Mouse (Mus musculus) midbrain, embryonic 11.5 days (tissue): ENCODE results near the gene Hnrnpdl. TPM values are rescaled to one million over a fixed set of nuclear protein-coding genes. Genes with fewer than 3 reads are reported as not detected.

Source experiments
- ATAC-seq: fragments of 200-750 bp; cut with Nextera tagmentation; 2 replicates; pipeline ENCODE4 v1.8.0; 2017; ENCODE audit warnings: moderate TSS enrichment, moderate library complexity; ENCODE audit not compliant: low FRiP score
- DNase-seq: peaks from one replicate; pipeline ENCODE4 v3.0.0; 2015; ENCODE audit warnings: low spot score; ENCODE audit errors: missing footprints
- H3K27ac ChIP-seq: fragments of 300-500 bp; sonication (generic); 2 replicates; pipeline ENCODE4 v1.5.1; 2014; ENCODE audit warnings: low read depth, low read length
- H3K27me3 ChIP-seq: fragments of 300-500 bp; sonication (generic); 2 replicates; pipeline ENCODE4 v1.6.1; 2014; ENCODE audit warnings: mild to moderate bottlenecking, low read length, moderate library complexity, mixed read lengths; ENCODE audit not compliant: control insufficient read depth, insufficient read depth
- H3K36me3 ChIP-seq: fragments of 300-500 bp; sonication (generic); 2 replicates; pipeline ENCODE4 v1.6.1; 2014; ENCODE audit warnings: mild to moderate bottlenecking, low read length, moderate library complexity, mixed read lengths; ENCODE audit not compliant: control insufficient read depth, insufficient read depth
- H3K4me1 ChIP-seq: fragments of 300-500 bp; sonication (generic); 2 replicates; pipeline ENCODE4 v1.6.1; 2014; ENCODE audit warnings: low read length; ENCODE audit not compliant: control insufficient read depth, insufficient read depth
- H3K4me2 ChIP-seq: fragments of 300-500 bp; sonication (generic); 2 replicates; pipeline ENCODE4 v1.6.1; 2014; ENCODE audit warnings: mild to moderate bottlenecking, moderate library complexity
- H3K4me3 ChIP-seq: fragments of 300-500 bp; sonication (generic); 2 replicates; pipeline ENCODE4 v1.5.1; 2014; ENCODE audit warnings: low read depth, low read length
- H3K9ac ChIP-seq: fragments of 300-500 bp; sonication (generic); 2 replicates; pipeline ENCODE4 v1.6.1; 2014; ENCODE audit warnings: low read length
- H3K9me3 ChIP-seq: fragments of 300-500 bp; sonication (generic); 2 replicates; pipeline ENCODE4 v1.6.1; 2016; ENCODE audit warnings: low read length; ENCODE audit not compliant: control insufficient read depth
- WGBS: fragments of 180-500 bp; shearing (Covaris S2); extraction: QIAGEN DNeasy Blood & Tissue Kit; methylation state at CpG from one replicate; pipeline ENCODE4 v1.1.7; 2014; 5-methylcytosine and 5-hydroxymethylcytosine counted together
- polyA plus RNA-seq: library from polyadenylated mRNA; unstranded; fragments of >200 nt; fragmentation: Nextera tagmentation; extraction: Ambion mirVana; gene quantifications from 2 replicates; pipeline ENCODE4 v1.2.1, GENCODE M21; 2014

The Hnrnpdl gene
- polyA plus RNA-seq, 1 experiment from 2014 or later = 289 TPM

- Histone ChIP-seq H3K9ac (no peak overlapping the region), H3K4me1 (no peaks in the 10 kb centered on the region), H3K4me3 (no peak overlapping the region), H3K4me2 (no peak overlapping the region), H3K27ac (no peak overlapping the region), H3K27me3 (no peaks in the 10 kb centered on the region), H3K9me3 (no peaks in the 10 kb centered on the region), H3K36me3 (no peaks in the 10 kb centered on the region)
- ATAC-seq (no peak), DNase-seq (no peak)
- WGBS = 80% methylated on average over 3 of the region's 3 CpGs
These were observed 34.0 kb downstream of the Hnrnpdl start for GRCm38 (mm10) chr5:100005431-100005830.

GRCm38 (mm10) chr5:100003895-100004294 lies 35.6 kb downstream of the Hnrnpdl start:
- Histone ChIP-seq H3K9ac (no peak overlapping the region), H3K27me3 (no peaks in the 10 kb centered on the region), H3K4me1 (no peaks in the 10 kb centered on the region), H3K4me2 (no peak overlapping the region), H3K36me3 (no peaks in the 10 kb centered on the region), H3K27ac (no peak overlapping the region), H3K9me3 (no peaks in the 10 kb centered on the region), H3K4me3 (no peak overlapping the region)
- ATAC-seq (no peak), DNase-seq (no peak)
- 87% methylated on average over 4 of the region's 4 CpGs for WGBS

DNA sequence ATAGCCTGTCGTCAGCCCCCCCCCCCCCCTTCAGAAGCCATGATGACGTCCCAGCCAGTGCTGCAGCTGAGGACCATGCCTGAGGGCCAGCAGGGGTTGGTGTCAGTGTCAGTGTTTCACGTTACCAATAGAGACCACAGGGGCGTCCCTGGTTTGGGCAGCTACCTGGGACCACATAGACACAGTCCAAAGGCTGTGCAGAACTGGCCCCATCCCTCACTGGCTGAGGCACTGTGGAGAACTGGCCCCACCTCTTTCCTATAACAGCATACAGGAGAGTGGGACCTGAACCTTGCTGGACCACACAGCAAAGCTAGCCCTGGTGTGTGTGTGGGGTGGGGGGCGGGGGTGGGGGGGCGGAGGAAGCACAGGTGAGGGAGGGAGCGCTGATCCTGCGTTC lies 39.0 kb downstream of the Hnrnpdl start:
- DNase-seq = no peak
- Histone ChIP-seq H3K27me3 (no peaks in the 10 kb centered on the region), H3K9me3 (no peaks in the 10 kb centered on the region; the same call in 1 of the 2 replicates), H3K4me1 (no peaks in the 10 kb centered on the region), H3K4me3 (no peak overlapping the region), H3K9ac (no peak overlapping the region), H3K4me2 (no peak overlapping the region), H3K36me3 (no peaks in the 10 kb centered on the region), H3K27ac (no peak overlapping the region)
- WGBS = 47% methylated on average over 8 of the region's 8 CpGs
- no peak for ATAC-seq

GRCm38 (mm10) chr5:100000048-100000447 lies 39.4 kb downstream of the Hnrnpdl start:
- no peak overlapping the region for H3K9ac ChIP-seq
- ATAC-seq (no peak), DNase-seq (no peak)
- H3K4me3 ChIP-seq = no peak overlapping the region
- H3K27me3 ChIP-seq = no peaks in the 10 kb centered on the region
- H3K4me2 ChIP-seq = no peak overlapping the region
- H3K36me3 ChIP-seq = no peaks in the 10 kb centered on the region
- H3K4me1 ChIP-seq = no peaks in the 10 kb centered on the region
- no peaks in the 10 kb centered on the region; the same call in 1 of the 2 replicates for H3K9me3 ChIP-seq
- H3K27ac ChIP-seq = no peak overlapping the region
- 76% methylated on average over 7 of the region's 7 CpGs for WGBS

- no peaks in the 10 kb centered on the region for H3K27me3 ChIP-seq
- H3K36me3 ChIP-seq = no peaks in the 10 kb centered on the region
- H3K27ac ChIP-seq = no peak overlapping the region
- H3K4me1 ChIP-seq = no peaks in the 10 kb centered on the region
- DNase-seq = peak; percentile 14
- 88% methylated on average over 3 of the region's 3 CpGs for WGBS
- H3K9ac ChIP-seq = no peak overlapping the region
- H3K4me3 ChIP-seq = no peak overlapping the region
- no peak for ATAC-seq
- H3K9me3 ChIP-seq = no peaks in the 10 kb centered on the region; the same call in 1 of the 2 replicates
- no peak overlapping the region for H3K4me2 ChIP-seq
These were observed 44.8 kb downstream of the Hnrnpdl start for GRCm38 (mm10) chr5:99994680-99995079.

GRCm38 (mm10) chr5:99994166-99994565 lies 45.3 kb downstream of the Hnrnpdl start:
- peak; percentile 53 for DNase-seq
- Histone ChIP-seq H3K4me1 (no peaks in the 10 kb centered on the region), H3K4me3 (no peak overlapping the region), H3K9ac (no peak overlapping the region), H3K27ac (no peak overlapping the region), H3K4me2 (no peak overlapping the region), H3K36me3 (no peaks in the 10 kb centered on the region), H3K27me3 (no peaks in the 10 kb centered on the region), H3K9me3 (no peaks in the 10 kb centered on the region; the same call in 1 of the 2 replicates)
- no peak for ATAC-seq
- WGBS = 77% methylated on average over 3 of the region's 3 CpGs

Other genes starting within 250 kb of the Hnrnpdl start
- not detected in 2 replicates for gene Vamp9, start 133.4 kb downstream of the Hnrnpdl start, polyA plus RNA-seq
- 282 and 289 TPM in 2 replicates for gene Hnrnpd, start 60.7 kb downstream of the Hnrnpdl start, polyA plus RNA-seq
- 2.0 and 2.3 TPM in 2 replicates for gene 4930524J08Rik, start 60.6 kb downstream of the Hnrnpdl start, polyA plus RNA-seq
- 43.2 and 44.5 TPM in 2 replicates for gene Enoph1, start 321 bp upstream of the Hnrnpdl start, polyA plus RNA-seq
- 3.0 TPM in 2 replicates for gene Tmem150c, start 120.1 kb upstream of the Hnrnpdl start, polyA plus RNA-seq